Comparison of ENCODE assay signal across 24 mouse cellular contexts in the genomic region with DNA sequence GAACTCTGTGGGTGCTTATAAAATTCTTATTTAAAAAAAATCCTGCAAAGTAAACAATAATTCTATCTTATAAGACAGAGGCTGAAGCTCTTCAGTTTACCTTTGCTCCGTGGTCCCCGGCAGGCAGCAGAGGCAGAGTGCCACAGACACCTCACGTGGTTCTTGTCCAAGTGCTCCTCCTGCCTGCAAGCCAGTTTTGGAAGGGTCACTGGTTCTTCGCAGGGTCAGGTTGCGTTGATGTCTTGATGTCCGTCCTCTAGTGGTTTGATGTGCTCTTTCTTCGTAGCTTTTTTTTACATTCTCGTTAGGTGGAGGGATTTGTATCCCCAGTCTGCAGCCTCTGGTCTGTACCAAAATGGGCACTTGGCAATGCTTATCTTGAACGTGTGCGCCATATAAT.
"Had no signal": no experiment of that assay in that cellular context is flagged by ENCODE, and none has a peak within 500 bp of the region (broad histone marks: within the 10 kb centered on the region; RNA-seq: fewer than 3 reads in every experiment).

No protein-coding gene starts in this region.

- H3K36me3 ChIP-seq: hindbrain, embryonic 12.5 days; intestine, embryonic 15.5 days; limb, embryonic 10.5 days; limb, embryonic 12.5 days; liver, embryonic 13.5 days; liver, embryonic 15.5 days had no signal

- H3K4me1 ChIP-seq: hindbrain, embryonic 12.5 days; intestine, embryonic 15.5 days; limb, embryonic 10.5 days; limb, embryonic 12.5 days; liver, embryonic 13.5 days; liver, embryonic 15.5 days had no signal

- H3K27me3 ChIP-seq: heart, embryonic 12.5 days; hindbrain, embryonic 12.5 days; intestine, embryonic 15.5 days; limb, embryonic 12.5 days; liver, embryonic 13.5 days; liver, embryonic 15.5 days had no signal

- H3K9me3 ChIP-seq: heart, embryonic 12.5 days; hindbrain, embryonic 10.5 days; hindbrain, embryonic 12.5 days; intestine, embryonic 15.5 days; limb, embryonic 10.5 days; limb, embryonic 12.5 days; liver, embryonic 13.5 days; liver, embryonic 15.5 days had no signal

- H3K27ac ChIP-seq: heart, adult 2 months; hindbrain, embryonic 10.5 days; hindbrain, embryonic 12.5 days; hindbrain, embryonic 14.5 days; intestine, embryonic 15.5 days; kidney, postnatal 0 days; layer of hippocampus, adult 2 months; left cerebral cortex, adult 2 months; limb, embryonic 10.5 days; limb, embryonic 12.5 days; liver, embryonic 13.5 days; liver, embryonic 15.5 days had no signal

- DNase-seq: gastrocnemius, postnatal 36 days; heart, adult 2 months; heart, postnatal 10 days; heart, postnatal 4 days; kidney, adult 18-20 months; kidney, postnatal 4 days; liver; liver, embryonic 13.5 days had no signal

- ATAC-seq: forebrain, embryonic 16.5 days; hindbrain, embryonic 16.5 days; inflammation-experienced regulatory T-cells, adult 6 months; intestine, embryonic 15.5 days; intestine, postnatal 0 days had no signal

- H3K4me2 ChIP-seq: heart, embryonic 12.5 days; hindbrain, embryonic 12.5 days; hindbrain, embryonic 14.5 days; intestine, embryonic 15.5 days; limb, embryonic 12.5 days; liver, embryonic 11.5 days; liver, embryonic 13.5 days; liver, embryonic 15.5 days had no signal

- H3K4me3 ChIP-seq: heart, adult 2 months; heart, embryonic 12.5 days; hindbrain, embryonic 10.5 days; hindbrain, embryonic 12.5 days; intestine, embryonic 15.5 days; layer of hippocampus, adult 2 months; left cerebral cortex, adult 2 months; limb, embryonic 10.5 days; limb, embryonic 12.5 days; liver, embryonic 13.5 days; liver, embryonic 15.5 days had no signal

- H3K9ac ChIP-seq: heart, embryonic 12.5 days; hindbrain, embryonic 12.5 days; hindbrain, embryonic 14.5 days; intestine, embryonic 15.5 days; limb, embryonic 12.5 days; liver, embryonic 13.5 days; liver, embryonic 15.5 days had no signal
